Mouse (Mus musculus) E14TG2a.4 (cell line): ENCODE measurements around the gene Plekhg2.

Experiments
- CTCF ChIP-seq: conservative IDR thresholded peaks from 2 replicates; pipeline ENCODE4 v1.5.1; 2014; ENCODE audit warnings: low read length
- NANOG ChIP-seq: IDR thresholded peaks from 2 replicates; pipeline ENCODE4 v1.6.1; 2014; ENCODE audit warnings: borderline replicate concordance, low read length, mixed read lengths

DNA sequence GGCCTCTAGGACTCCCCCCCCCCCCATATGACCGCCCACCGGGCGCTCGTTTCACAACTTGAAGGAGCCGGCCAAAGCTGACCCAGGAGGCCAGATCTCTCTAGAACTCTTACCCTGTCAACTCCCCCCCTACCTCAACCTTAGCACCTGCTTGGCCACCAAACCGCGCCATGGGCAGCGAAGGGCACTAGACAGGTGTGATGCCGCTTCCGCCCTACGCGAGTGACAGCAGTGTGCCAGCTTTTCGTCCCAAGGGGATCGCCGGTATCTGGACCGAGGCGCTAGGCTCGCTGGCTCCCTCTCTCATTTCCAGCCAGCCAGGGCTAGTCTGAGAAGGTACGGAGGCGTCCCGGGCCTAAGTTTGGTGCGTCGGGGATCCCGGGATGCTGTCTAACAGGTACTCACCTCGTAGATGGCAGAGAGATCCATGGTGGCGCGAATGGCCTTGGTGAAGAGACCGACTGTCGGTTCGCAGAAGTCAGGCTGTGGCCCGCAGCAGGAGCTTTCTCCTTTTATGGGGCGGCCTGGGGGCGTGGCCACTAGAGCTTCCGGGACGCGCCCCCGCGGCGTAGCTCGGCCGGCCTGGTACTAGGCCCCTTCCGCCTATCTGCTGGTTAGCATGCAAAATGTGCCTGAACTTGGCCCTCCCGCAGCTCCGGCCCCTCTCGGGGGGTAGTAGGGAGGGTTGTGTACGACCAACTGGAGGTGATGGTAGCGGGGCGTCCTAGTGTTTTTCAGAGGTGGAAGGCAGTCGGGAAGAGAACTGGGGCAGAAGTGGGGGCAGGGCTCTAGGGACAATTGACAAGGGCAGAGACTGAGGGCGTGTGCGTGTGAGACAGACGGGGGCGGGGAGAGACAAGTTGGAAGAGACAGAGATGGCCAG lies 6.6 kb upstream of the Plekhg2 start:
- TF ChIP-seq CTCF (no peak), NANOG (no peak)
